Mouse (Mus musculus) gastrocnemius, postnatal 36 days (tissue): ENCODE measurements at regions not wholly inside any gene's neighbourhood (a gene's known extent, or its start where the extent isn't known, plus 50 kb on each side); places are given as distances from the start of the nearest gene placed in this dataset.
A peak's percentile ranks its signal among the peaks of the same experiment; 100 is the strongest.

Experiments used
- DNase-seq, 2 experiments: peaks; one replicate each; pipeline ENCODE4 v3.0.0; 2022
- intact Hi-C: fragments of 180-260 bp; cut with DNase I; formaldehyde crosslinking; loops from one replicate; pipeline ENCODE4 v1.15.1; 2025
- microRNA-seq, 2 experiments: library from miRNA; unstranded; fragments of <30 nt; microRNA quantifications; one replicate each; pipeline ENCODE4 v1.2.0; 2021

DNA sequence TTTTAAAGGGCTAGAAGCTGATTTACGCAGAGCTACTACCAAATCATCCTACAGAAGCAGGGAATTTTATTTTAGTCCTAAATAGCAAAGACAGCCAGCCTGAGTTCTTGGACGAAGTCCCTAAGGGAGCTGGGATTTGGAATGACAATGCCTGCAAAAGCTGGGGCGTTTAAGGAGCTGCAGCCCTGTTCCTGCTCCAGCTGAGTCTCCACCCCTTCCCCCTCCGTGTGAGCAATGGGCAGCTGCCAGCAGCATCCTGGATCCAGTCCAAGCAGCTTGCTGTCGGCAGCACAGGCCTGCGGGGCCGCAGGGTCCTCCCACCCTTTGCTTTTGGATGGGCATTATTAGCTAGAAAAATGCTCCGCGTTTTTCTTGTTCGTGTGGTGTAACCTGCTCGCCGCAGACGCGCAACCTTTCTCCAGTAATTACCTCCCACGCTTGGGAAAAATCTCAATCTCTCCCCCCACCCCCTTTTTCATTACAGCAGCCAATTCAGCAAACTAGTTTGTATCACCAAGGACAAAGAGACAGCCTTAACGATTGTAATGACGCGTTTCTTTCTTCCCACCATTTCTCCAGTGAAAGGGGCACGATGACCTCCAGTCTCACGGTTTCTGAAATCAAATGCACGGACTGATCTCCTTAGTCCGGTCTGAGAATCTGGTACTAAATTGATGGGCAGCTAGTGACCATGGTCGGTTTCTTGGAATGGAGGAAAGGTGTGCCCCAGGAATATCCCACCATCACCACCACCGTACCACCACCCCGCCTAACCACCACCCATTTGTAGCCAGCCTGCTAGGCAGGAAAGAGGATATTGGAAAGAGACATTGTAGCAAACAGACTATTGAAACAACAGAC is 78.5 kb upstream of the Med14 start:
- intact Hi-C loops: no loop called here
- peak; percentile 72 to 78 for DNase-seq

DNA sequence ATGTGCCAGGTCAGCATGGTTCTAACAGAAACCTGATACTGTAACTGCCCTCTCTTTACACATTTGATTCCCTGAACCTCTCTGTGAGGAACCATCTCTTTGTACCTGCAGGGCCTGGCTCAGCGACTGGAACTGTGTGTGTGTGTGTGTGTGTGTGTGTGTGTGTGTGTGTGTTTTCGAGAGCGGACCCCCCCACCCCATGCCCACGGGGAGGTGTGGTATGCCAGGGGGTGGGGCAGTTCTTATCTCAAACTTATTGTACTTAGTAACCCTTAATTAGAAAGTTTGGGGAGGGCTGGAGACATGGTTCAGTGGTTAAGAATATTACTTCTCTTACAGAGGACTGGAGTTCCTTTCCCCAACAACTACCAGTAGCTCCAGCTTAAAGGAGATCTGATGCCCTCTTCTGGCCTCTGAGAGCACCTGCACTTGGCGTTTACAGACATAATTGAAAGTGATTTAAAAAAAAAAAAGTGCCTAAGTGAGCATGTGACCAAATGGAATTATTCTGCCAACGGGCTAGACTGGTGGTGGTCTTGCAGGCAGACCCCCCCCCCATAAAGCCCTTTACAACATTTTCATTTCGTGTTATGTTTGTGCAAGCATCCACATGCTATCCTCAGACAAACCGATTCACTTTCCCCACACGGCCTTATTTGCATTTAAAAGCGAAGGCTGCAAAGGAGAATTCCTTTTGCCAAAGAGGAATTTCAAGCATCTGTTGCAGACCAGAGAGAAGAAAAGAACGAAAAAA is 77.7 kb upstream of the Med14 start:
- no peak for DNase-seq
- intact Hi-C loops: no loop called here

DNA sequence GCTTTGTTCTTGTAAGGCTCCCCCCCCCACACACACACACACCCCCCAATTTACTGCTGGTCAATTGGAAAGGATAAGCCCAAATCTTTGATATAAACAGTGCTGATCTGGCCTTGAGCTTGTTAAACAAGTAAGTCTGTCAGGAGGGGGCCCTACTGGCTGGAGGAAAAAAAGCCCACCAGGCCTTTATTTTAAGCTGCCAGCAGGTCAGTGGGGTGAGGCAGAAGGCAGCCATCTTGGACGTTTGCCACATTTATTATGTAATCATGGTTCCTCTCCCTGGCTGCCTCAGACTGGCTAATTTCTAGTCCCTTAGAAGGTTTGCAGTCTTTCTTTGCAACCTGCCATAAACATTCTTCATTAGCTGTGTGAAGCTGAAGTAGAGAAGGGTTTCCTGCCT is 75.9 kb upstream of the Med14 start:
- no peak for DNase-seq
- intact Hi-C loops: no loop called here

DNA sequence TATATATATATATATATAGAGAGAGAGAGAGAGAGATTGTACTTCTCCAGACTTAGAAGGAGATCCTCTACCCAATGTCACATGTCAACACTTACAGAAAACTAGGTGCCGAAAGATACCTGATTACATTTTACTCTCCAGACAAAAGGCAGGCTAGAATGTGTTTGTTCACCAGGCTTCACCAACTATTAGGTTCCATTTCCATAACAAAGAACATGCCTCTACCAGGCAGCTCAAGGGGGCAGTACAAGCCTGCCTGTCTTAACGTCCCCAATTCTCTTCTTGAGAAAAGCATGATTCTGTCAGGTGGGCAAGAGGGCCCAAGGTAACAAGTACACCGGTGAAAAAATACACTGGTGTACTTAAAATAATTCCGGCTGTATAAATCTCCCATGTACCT is 72.8 kb upstream of the Med14 start:
- no peak for DNase-seq
- intact Hi-C loops: no loop called here

DNA sequence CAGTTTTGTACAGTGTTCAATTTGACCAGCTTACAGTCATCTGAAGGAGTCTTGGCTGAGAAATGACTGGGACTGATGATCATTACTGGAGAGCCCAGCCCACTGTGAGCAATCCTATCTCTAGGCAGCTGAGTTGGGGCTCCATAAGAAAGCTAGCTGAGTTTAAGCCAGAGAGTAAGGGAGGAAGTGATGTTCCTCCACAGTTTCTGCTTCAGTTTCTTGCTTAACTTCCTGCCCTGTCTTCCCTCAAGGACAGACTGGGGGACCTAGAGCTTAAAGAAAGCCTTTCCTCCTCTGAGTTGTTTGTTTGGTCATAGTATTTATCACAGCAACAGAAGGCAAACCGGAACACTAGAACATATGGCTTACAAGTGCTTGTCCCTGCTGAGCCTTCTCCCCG is 70.8 kb upstream of the Med14 start:
- intact Hi-C loops: no loop called here
- no peak for DNase-seq

DNA sequence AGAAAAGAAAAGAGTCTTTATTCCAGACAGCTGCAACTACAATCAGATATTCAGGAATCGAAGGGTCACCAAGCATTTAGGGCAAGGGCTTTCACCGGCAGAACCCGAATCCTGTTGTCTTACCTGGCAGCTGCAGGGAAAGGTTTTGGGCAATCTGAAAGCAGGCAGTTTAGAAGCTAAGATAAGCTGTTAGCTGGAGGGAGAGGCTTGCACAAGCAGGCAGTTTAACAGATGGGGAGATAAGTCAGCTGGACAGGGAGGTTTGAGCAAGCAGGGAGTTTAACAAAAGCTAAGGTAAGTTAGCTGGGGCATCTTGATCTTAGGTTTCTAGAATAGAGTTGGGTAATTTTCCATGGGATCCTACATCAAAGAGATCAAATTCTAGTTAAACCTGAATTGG is 67.3 kb upstream of the Med14 start:
- intact Hi-C loops: no loop called here
- DNase-seq: no peak

DNA sequence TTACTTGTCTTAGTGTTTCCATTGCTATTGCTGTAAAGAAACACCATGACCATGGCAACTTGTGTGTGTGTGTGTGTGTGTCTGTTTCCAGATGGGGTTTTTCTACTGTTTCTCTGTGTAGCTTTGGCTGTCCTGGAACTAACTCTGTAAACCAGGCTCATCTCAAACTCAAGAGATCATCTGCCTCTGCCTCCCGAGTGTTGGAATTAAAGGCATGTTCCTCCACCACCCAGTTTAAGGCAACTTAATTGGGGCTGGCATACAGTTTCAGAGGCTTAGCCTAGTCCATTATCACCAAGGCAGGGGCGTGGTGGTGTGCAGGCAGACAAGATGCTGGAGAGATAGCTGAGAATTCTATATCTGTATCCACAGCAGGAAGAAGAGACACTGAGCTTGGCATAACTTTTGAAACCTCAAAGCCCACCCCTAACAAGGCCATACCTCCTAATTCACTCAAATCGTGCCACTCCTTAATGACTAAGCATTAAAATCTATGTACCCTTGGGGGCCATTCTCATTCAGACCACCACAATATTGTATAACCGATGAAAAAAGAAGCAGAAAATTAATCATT is 65.5 kb upstream of the Med14 start:
- DNase-seq: no peak
- intact Hi-C loops: no loop called here

DNA sequence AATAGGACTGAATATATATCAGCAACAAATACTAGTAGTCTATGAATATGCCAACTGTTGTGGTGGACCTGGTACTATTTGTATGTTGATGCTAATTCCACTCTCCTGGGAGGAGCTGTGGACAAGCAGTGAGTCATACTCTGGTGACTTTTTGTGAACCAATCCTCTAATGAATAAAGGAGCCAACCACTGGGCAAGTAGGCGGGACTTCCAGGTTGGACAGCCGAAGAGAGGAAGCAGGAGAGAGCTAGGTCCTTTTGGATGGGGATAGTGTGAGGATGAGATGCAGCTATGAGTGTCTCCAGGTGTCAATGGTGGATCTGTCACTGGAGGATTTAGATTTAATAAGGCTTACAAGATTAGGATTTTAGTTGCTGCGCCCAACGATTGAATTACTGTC is 64.8 kb upstream of the Med14 start:
- no peak for DNase-seq
- intact Hi-C loops: no loop called here

DNA sequence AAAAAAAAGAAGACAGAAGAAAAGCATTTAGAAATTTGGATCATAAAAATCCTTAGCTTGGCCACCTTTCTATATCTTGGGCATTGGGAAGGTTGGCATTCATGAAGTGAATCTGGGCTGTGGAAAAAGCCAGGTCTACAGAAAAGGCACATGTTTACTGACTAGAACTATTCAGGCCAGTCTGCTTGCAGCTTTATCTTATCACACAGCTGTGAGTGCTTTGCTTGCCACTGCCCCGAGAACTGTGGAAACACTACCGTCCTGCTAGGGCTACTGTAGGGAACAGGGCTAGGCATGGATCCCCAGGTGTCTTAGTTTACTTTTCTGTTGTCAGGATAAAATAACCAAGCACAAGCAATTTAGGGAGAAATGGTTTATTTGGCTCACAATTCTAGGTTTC is 63.4 kb upstream of the Med14 start:
- no peak for DNase-seq
- intact Hi-C loops: no loop called here

DNA sequence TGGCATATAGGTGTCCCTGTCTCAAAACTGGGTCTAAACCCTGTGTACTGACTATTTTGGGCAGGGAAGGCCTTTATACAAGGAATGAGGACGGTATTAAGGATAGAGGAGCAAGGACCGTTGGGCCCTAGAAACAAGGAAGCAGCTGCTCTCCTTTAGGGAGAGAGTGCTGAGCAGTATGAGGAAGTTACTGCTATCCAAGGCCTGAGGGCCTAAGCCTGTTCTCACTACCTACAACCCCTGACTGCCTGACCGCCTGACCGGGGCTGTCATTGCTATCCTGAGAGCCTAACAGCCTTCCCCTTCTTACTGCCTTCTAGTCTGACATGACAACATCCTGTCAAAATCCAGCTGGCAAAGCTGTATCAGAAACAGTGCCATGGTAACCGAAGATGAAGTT is 62.6 kb upstream of the Med14 start:
- no peak for DNase-seq
- intact Hi-C loops: no loop called here

DNA sequence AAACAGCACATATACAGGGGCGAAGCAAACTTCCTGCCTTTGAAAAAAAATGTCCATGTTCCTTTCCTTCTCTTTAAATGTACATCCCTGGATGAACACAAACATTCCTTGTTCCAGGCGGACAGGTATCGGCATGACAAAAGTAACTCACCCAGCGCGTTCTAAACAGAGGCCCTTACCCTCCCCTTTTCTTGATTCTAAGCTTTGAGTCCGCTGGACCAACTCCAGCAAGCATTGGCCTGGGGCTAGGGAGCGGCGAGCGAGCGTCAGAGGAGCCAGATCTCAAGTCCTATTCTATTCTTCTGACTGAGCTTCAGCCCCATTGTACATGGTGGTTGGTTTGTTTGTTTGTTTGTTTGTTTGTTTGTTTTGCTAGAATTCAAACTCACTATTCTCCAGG is 60.9 kb upstream of the Med14 start:
- intact Hi-C loops: no loop called here
- DNase-seq: no peak

DNA sequence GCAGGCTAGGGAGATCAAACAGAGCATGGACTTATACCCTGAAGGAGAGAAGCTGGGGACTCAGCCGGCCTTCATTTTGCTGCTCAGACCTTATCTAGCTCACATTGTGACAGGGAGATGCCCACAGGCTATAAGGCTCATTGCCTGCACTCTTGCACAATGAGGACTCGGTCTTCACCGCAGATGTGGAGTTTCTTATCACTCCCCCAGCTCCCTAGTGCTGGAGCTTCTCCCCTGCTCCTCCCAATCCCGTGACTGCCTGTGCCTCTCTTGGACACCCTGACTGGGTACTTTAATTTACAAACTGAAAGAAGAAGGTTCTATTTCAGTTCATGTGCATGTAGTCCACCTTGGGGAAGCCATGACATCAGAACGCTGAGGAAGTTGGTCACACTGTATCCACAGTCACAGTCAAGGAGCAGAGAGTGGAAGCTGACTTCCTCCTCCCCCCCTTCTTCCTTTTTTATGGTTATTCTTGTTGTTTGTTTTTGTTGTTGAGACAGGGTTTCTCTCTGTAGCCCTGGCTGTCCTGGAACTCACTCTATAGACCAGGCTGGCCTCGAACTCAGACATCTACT is 51.3 kb upstream of the Med14 start:
- intact Hi-C loops: no loop called here
- no peak for DNase-seq

Small RNA genes lying in the stretch of these regions (microRNA-seq; reads per million reads assigned to microRNA genes)
- gene Gm25063: 0 reads per million in 2 experiments
